Mouse (Mus musculus) hematopoietic stem cell, adult 5-6 weeks (primary cell): ENCODE measurements around the gene Nol4l. TPM values are rescaled to one million over a fixed set of nuclear protein-coding genes. Genes with fewer than 3 reads are reported as not detected.

Source experiments
- ATAC-seq, 2 experiments: fragments of 125-278 bp in 1 of 2; replicated peaks in 1 of 2; 2 replicates each; pipeline ENCODE4 v1.8.0; 2016 to 2017; ENCODE audit warnings: inconsistent platforms in 2 of 2, mild to moderate bottlenecking in 2 of 2, moderate number of reproducible peaks in 2 of 2, low read depth in 1 of 2, moderate TSS enrichment in 1 of 2; ENCODE audit not compliant: low FRiP score in 2 of 2, poor library complexity in 2 of 2, severe bottlenecking in 2 of 2, insufficient read depth in 1 of 2, low TSS enrichment in 1 of 2
- total RNA-seq: library from RNA; stranded (forward); fragments of 172-1452, 232-1000 nt; gene quantifications from 2 replicates; pipeline ENCODE4 v1.2.3, GENCODE M21; 2017

The Nol4l gene
- total RNA-seq, 1 experiment from 2014 or later: 5.2 TPM

DNA sequence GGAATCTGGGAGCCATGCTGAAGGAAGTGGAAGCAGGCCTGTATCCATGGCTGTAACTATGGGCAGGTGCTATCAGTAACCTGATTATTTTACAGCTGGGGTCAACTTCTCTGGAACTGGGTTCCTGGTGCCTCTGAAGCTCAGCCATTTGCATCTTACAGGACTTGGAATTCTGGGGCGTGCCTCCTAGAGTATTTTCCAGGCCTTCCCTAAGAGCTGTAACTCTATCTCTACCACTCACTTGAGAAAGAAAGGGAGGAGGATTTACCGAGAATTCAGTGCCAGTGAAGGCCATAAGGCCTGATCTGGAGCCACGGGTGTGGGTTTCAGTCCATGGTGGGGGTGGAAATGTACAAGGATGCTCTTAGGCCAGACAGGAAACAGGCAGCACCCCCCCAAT is 88.5 kb downstream of the Nol4l start:
- no peak for ATAC-seq

- no peak for ATAC-seq
Observed at GRCm38 (mm10) chr2:153440755-153441154, 89.0 kb downstream of the Nol4l start.

- no peak for ATAC-seq
Observed at GRCm38 (mm10) chr2:153437306-153437659, 92.5 kb downstream of the Nol4l start.

- ATAC-seq: no peak
Observed at GRCm38 (mm10) chr2:153436641-153437305, 93.0 kb downstream of the Nol4l start.

DNA sequence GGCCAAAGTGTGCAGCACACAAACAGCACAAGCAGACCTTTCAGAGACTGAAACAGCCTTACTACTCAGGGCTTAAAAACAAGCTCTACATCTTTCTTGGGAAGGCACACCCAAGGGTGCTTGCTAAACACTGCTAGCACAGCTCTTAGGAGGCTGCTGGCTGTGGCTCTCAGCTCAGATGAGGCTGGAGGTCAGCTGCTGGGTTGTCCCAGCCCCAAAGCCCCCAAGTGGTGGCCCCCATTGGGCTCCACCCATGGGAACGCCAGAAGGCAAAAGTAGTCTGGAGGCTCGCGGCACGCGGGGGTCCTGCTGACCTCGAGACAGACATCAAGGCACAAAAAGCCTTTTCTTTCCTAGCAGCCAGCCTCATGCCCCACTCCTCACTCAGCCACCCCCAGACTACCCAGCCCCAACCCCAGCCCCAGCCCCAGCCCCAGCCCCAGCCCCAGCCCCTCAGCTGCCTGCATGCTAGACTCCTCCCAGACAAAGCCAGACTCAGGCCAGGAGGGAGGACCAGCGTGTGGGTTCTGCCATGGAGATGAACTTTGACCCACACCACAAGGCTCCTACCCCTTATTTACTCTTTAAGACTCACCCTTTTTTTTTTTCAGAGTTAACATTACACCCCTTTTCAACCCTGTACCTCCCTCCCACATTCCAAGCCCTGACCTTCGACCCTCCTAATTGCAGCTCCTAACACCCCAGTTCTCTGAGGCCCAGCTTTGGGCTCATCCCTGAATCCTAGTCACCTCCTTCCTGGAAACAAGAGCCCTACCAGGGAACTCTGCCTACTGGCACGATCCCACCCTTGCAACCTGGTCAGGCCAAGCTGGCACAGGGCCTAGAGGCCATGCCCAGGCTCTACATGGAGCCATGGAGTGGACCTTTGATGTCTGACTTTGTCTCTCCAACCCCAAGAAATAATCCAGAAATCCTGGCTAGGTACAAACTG is 94.6 kb downstream of the Nol4l start:
- no peak for ATAC-seq

- ATAC-seq: no peak
Observed at GRCm38 (mm10) chr2:153433859-153434258, 95.9 kb downstream of the Nol4l start.

- no peak for ATAC-seq
Observed at GRCm38 (mm10) chr2:153432492-153432891, 97.3 kb downstream of the Nol4l start.

DNA sequence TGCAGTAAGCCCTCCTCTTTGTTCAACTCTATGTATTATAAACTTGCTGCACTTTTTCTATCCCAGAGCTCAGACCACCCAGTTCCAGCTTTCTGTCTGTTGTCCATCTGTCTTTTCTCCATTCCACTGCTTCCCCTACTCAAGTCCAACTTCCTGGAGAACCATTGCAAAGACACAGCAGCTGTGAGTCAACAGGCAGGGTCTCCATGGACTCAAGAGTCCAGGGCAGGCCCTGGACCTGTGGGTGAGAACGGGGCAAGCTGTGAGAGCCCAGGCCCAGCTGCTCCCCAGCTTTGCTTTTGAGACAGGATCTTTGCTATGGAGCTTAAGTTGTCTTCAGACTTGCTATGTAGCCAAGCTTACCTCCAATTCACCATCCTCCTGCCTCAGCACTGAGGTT is 99.2 kb downstream of the Nol4l start:
- ATAC-seq: no peak

DNA sequence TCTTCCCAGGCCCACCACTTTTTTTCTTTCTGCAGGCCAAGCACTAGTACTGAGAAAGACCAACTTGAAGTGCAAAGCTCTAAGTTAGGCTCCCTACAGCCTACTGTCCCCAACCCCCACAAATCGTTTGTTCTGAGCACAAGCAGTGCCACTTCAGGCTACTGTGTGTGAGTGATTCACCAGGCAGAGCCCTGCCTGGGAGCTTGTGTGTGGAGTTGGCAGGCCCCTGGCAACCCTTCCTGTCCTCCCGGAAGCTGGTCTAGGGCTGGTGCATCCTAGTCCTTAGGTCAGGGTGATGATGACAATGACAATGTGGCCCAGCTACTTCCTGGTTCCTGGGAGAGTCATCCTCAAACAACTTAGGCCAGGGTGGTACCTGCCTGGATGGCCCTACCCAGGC is 101.3 kb downstream of the Nol4l start:
- no peak for ATAC-seq

- ATAC-seq: no peak
Observed at GRCm38 (mm10) chr2:153426931-153427330, 102.8 kb downstream of the Nol4l start.

DNA sequence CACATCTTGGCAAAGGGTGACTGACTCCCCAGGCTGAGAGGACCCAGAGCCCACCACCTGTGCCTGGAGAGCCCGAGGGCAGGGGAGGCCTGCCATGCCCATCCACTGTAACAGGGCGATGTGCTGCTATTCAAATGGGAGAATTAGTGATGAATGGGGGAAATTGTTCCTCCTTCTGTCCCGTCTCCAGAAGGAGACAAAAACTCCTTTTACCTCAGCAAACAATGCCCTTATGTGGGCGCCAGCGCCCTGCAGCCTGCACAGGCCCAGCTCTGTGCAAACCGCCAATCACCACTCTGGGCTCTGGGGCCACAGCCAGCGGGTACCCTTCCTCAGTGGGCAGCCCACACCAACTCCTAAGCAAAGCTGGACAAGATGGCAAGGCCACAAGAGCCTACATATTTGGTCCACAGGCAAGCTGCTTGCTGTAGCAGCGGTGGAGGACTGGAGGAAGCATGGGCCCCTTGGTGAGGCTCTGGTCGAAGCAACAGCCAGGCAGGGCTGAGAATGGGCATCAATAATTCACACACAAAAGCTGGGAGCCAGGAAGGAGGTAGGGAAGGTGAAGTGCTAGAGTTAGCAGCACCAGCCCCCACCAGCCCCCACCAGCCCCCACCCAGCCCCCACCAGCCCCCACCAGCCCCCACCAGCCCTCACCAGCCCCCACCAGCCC is 103.6 kb downstream of the Nol4l start:
- no peak for ATAC-seq

- no peak for ATAC-seq
Observed at GRCm38 (mm10) chr2:153425124-153425844, 104.5 kb downstream of the Nol4l start.

DNA sequence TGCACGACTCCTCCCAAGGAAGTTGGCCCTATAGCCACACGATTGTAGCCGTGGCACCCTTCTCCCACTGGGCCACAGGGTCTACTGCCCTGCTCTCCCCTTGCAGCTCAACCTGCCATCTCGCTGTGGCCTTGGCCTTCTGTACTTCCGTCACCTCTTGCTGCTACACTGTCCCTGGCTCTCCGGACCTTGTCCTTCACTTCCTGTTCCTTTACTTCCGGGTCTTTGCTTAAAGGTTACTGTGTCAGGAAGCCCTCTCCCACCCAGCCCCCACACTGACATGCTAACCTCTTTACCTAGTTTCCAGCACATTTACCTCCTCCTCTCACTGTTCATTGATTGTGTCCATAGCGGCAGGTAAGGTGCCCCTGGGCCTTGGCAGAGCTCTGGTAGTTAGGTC is 105.2 kb downstream of the Nol4l start:
- ATAC-seq: no peak; a peak in 1 of 4 replicates

DNA sequence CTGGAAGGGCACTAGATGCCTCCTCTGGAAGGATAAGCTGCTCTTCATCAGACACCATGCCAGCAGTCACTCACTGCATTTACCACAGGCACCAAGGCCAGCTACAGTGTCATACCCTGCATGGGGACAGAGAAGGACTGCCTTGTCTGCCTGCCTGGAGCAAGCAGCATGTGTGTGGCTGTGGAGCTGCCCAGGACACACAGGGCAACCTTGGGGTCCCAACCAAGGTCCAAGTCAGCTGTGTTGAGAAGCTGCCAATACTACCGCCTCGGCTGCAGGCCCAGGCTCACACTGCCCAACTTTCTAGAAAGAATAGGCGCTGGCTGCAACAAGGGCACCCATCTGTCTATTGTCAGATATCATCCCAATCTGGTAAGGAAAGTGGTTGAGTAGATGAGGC is 106.7 kb downstream of the Nol4l start:
- ATAC-seq: no peak

DNA sequence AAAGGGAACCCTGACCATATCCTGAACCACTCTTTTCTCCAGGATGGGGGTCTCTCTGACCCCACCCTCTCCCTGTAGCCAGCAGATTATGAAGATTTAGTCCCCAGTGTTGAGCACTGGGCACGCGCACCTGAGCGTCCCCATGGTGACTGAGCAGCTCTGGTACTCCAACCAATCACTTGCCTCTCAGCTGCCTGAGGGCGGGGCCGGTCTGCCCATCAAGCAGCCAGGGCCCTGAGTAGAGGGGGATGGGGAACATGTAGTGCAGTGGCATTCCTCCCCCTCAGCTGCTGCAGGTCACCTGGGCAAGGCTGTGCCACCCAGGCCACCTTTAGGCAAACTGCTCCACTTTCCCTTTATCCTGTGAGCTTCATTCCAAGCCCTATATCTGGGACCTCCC is 107.7 kb downstream of the Nol4l start:
- no peak for ATAC-seq

- no peak for ATAC-seq
Observed at GRCm38 (mm10) chr2:153421233-153421632, 108.5 kb downstream of the Nol4l start.

- no peak for ATAC-seq
Observed at GRCm38 (mm10) chr2:153418381-153418780, 111.4 kb downstream of the Nol4l start.

DNA sequence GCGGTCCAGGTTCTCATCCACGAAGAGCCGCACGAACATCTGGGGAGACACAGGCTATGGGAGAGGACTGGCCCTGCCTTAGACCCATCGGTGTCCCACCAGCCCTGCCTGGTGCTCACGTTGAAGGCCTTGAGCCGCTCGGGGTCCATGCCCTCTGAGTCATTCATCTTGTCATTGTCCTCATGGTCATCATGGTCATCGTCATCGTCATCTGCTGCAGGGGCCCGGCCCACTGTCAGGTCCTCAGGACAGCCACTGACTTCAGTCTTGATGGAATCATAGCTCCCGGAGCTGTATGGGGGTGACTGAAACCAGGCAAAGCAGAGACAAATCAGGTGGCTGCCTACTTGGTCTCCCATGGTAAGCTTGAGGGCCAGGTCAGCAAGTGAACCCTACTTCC is 111.9 kb downstream of the Nol4l start:
- ATAC-seq: no peak
